Mouse (Mus musculus) CH12.LX (cell line): ENCODE data around the gene Rbm33.

Experiments
- BHLHE40 ChIP-seq: IDR thresholded peaks from 2 replicates; pipeline ENCODE4 v1.6.1; 2011; ENCODE audit warnings: mild to moderate bottlenecking, low read depth, low read length, improper control_type of control experiment
- CTCF ChIP-seq, 2 experiments: IDR thresholded peaks in 1 of 2; conservative IDR thresholded peaks in 1 of 2; 2 replicates each; pipeline ENCODE4 v1.5.1; 2011 to 2012; ENCODE audit warnings: low read depth in 2 of 2, low read length in 2 of 2, improper control_type of control experiment in 1 of 2, inconsistent platforms in 1 of 2, mild to moderate bottlenecking in 1 of 2, moderate library complexity in 1 of 2
- EP300 ChIP-seq: IDR thresholded peaks from 2 replicates; pipeline ENCODE4 v1.6.1; 2011; ENCODE audit warnings: low read length, improper control_type of control experiment
- ETS1 ChIP-seq: conservative IDR thresholded peaks from 2 replicates; pipeline ENCODE4 v1.6.1; 2012; ENCODE audit warnings: low read depth, mild to moderate bottlenecking, inconsistent platforms, low read length, improper control_type of control experiment, moderate library complexity
- JUN ChIP-seq: IDR thresholded peaks from 2 replicates; pipeline ENCODE4 v1.6.1; 2011; ENCODE audit warnings: low read depth, mild to moderate bottlenecking, low read length, improper control_type of control experiment, moderate library complexity; ENCODE audit not compliant: insufficient read depth
- JUND ChIP-seq: conservative IDR thresholded peaks from 2 replicates; pipeline ENCODE4 v1.6.1; 2011; ENCODE audit warnings: low read depth, low read length, improper control_type of control experiment
- MAFK ChIP-seq: IDR thresholded peaks from 2 replicates; pipeline ENCODE4 v1.6.1; 2011; ENCODE audit warnings: low read length, improper control_type of control experiment; ENCODE audit not compliant: insufficient replicate concordance
- MAX ChIP-seq: IDR thresholded peaks from 2 replicates; pipeline ENCODE4 v1.6.1; 2011; ENCODE audit warnings: low read length, improper control_type of control experiment
- POLR2A ChIP-seq: IDR thresholded peaks from 2 replicates; pipeline ENCODE4 v1.6.1; 2011; ENCODE audit warnings: low read depth, mild to moderate bottlenecking, improper control_type of control experiment, low read length
- SIN3A ChIP-seq: IDR thresholded peaks from 2 replicates; pipeline ENCODE4 v1.6.1; 2012; ENCODE audit warnings: low read length, improper control_type of control experiment, inconsistent platforms
- UBTF ChIP-seq: IDR thresholded peaks from 2 replicates; pipeline ENCODE4 v1.6.1; 2012; ENCODE audit warnings: low read depth, mild to moderate bottlenecking, inconsistent platforms, low read length, improper control_type of control experiment, moderate library complexity

- TF ChIP-seq JUN (no peak), POLR2A (no peak), MAX (no peak), JUND (no peak), ETS1 (no peak), CTCF (conservative IDR thresholded peaks at IDR 0.05 in 1 of 2, IDR thresholded peaks at IDR 0.05 in 1 of 2; ENCODE audit: low read depth in 2 of 2, low read length in 2 of 2) (no peak), UBTF (no peak), EP300 (no peak), SIN3A (no peak), MAFK (no peak), BHLHE40 (no peak)
Measured at GRCm38 (mm10) chr5:28298693-28299092, 18.2 kb upstream of the Rbm33 start.
